Mouse (Mus musculus) hindlimb bud, embryonic 11.5 days (tissue): Measurements from ENCODE around the gene Ctbp2.

Experiments
- DNase-seq: peaks from one replicate; pipeline ENCODE4 v3.0.0-alpha.2; 2012; ENCODE audit warnings: low read depth, low spot score; ENCODE audit errors: extremely low spot score

Ctbp2 gene

DNA sequence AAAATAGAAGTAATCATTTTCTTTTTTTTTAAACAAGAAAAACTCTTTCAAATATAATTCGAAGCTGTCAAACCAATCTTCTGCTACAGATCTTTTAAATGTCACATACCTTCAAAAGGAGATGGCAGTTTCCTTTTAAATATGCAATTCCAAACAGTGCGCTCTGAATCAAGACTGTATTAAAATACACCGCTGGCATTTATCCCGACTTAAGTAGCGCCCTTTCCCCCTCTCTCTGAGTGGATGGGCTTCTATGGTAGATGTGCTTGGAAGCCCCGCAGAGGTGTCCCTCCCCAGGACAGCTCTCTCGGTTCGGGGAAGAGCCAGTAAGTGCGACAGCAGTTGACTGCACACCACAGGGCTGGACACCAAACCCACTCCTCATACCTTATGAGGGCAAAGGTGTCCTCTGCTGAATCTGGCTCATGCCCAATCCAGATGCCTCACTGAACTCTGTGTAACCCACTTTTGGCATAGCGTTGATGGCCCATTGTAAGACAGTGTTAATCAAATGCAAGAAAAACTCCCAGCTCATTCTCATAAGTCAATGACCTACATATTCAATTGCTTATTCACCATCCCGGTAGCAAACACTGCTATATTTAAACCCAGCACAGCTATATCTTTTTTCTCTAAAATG, 34.4 kb downstream of the Ctbp2 start:
- DNase-seq, result no peak

DNA sequence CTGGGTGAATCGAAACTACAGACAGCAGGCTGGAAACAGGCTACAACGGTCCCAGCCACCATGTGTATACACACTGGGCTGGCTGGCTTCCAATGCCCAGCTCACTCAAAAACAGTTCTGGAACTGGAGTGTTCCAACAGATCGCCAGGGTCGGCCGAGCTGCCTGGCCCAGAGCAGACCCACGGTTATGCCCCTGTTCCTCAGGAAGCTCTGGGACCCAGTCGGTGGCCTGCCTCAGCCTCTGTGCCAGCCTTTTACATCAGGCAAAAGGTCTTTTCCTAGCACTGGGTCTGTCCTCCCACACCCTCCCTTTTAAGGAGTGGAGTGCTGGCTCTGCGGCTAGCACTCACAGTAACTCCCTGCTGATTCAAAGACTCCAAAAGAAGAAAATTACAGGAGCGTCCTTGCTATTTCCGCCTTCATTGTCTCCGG, 35.3 kb downstream of the Ctbp2 start:
- DNase-seq, result no peak

DNA sequence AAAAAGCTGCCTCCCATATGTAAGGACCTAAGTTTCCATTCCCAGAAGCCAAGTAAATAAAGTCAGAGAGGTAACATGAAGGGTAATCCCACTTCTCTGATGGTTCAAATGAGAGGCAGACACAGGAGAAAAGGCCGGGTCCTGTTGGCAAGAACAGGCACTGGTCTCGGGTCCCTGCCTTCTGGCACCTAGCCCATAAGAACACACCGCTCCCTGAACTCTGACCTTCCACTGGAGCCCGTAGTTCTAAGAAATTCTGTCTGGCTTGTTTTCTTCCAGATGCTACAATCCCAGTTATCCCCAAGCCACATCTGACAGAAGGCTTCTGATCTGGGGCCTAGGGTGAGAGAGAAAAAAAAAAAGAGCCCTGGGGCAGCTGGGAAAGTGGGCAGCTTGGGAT, 35.7 kb downstream of the Ctbp2 start:
- no peak for DNase-seq

DNA sequence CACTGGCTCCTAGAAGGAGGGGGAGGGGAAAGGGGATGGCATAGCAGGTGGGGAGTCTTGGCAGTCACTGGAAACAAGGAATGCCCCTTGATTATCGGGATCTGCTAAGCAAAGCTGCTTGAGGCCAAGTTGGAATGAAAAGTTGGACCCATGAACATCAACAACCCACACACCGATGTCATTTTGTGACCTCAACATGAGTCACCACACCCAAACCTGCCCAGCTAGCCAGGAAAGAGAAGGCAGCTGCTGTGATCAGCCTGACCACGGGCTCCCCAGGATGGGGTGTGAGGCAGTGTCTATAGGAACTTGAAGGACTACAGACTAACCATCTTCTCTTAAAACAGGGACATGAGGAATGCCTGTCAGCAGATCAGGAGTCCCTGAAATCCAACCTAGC, 38.7 kb downstream of the Ctbp2 start:
- no peak for DNase-seq

DNA sequence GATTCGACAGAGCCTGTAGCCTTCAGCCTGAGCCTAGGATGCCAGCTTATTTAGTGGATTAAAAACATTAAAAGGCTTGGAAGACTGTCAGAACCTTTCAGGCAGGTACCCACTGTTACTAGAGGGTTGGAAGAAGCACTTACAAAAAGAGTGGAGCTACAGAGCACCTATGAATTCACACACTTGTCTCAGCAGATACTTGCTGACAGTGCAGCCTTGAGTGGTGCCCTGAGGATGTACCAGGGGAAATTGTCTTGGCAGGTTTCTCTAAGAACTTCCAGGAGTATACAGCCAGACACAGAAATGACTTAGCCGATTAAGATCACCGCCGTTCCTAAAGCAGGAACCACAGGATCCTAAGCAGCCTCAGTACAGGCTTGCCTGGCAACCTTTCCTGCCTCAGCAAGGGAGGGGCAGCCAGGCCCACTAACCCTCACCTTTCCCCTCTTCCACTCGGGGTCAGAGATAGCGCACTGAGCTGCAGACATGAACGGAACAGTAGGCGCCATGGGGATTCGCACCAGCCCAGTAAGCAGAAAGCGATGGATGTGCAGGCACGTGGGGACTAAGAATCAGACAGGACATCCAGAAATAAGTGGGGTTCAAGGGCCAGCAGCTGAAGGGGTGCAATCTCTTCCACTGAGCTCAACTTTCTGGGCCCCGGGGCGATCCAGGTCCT, 40.1 kb downstream of the Ctbp2 start:
- DNase-seq, result no peak

DNA sequence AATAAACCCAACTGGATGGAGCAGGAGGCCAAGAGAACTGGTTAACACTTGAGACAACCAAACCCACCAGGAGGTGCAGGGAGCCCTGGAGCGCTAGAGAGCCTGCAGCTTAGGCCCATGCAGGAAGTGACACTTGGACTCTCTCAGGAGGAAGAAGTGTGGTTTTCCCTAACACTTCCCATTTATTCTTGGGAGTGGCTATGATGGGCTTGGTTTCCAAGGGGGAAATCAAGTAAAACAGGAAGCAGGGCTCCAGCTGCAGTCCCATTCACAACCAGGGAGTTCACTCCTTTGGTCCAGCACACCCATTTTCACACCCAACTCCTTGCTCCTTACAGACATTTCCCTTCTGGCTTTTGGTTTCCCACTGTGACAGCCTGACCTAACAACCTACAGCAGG, 45.2 kb downstream of the Ctbp2 start:
- no peak for DNase-seq

DNA sequence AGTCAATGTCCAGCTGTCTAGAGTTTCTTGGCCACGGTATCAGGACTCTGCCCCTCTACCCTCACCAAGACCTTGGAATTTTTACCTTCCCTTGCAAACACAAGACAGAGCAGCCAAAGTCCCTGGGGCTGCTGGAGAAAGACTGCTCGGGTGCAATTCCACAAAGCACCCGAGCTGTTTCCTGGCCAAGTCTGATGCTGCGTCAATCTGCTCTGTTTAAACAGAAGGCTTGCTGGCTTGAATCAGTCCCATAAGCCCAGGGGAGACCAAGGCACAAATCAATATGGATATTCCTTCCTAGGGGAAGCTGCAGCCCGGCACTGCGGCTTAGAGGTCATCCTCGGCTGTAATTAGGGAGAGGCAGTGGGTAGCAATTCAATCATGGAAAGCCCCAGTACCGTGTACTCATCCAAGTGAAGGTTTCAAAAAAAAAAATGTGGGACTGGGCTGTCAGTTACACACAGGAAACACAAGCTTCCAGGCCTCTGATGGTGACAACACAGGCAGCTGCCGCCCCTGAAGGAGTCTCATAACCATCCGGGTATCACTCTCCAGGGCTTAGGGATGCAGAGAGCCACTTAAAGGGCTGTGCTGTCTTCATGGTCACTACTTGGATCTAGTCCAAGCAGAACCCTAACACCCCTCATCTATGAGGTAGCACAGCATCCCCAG, 49.6 kb downstream of the Ctbp2 start:
- no peak for DNase-seq

DNA sequence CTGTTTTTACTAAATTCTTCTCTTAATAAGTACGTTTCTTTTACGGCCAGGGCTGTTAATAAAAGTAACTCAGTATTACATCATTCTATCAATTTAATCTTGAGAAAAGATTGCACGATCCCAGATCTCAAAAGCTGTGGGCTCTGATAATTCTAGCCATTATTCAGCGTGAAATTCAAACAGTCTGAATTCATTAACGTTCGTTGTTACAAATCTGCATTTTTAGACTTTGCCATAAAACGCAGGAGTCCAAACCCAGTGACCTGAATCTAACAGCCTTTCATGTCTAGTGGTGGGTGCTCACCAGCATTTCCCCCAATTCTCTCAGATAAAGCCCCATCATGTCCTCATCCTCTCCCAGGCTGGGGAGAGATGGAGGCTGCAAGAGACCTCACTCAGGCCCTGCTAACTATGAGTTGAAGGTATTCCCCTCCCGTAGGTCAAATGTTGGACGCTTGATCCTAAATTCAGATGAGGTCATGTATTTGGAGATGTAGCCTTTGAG, 51.0 kb downstream of the Ctbp2 start:
- no peak for DNase-seq

DNA sequence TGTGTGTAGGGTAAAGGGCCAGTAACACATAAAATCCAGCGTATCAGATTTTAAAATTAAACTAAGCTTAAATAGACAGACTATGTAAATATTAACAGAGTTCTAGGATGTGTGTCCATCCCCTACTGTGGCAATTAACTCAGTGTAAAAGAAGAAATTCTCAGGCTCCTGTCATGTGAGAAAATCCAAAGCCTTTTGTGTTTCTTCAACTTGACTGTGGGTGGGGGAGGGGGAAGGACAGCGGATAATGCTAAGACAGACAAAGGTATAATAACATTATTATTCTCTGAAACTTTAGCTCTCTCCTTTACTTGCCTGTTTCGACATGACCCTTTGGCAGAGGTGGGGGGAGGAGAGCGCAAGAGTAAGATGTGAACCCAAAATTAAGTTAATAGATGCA, 51.6 kb downstream of the Ctbp2 start:
- DNase-seq, result no peak

DNA sequence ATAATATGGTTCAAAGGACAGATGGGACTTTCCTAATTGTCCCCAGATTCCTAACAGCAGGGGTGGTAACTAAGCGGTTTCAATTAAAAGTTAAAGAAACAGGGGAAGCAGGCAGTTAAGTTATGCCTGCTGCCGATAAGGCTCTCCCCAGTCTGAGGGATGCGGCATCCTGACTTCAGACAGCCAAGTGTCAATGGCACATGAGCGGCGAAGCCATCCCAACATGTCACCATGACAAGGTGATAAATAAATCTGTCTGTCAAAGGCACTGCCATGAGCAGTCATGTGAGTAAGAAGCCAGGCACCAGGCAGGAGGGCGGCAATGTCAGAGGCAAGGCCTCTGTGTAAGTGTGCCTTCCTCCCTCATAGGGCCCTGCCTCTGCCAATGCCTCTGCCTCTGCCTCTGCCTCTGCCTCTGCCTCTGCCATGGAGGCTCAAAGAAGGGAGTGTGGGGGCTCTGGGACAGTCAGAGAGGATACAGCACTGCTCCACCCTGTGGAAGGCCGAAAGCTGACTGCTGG, 56.8 kb downstream of the Ctbp2 start:
- no peak for DNase-seq

DNA sequence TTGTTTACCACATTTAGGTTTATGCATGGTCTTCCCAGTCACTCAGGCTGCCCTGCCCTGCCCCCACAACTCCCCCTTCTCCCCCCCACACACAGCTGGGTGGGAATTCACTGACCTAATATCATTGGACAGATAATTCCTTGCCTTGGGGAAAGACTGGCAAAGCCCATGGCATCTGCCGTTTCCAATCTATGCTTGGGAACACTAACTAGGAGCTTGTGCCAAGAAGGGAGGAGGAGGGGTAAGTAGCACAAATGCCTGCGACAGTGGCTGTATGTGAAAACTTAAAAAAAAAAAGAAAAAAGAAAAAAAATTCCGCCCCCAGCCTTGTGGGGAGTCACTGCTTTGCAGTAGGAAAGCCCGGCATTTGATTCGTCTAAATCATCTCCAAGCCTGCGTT, 57.4 kb downstream of the Ctbp2 start:
- no peak for DNase-seq

DNA sequence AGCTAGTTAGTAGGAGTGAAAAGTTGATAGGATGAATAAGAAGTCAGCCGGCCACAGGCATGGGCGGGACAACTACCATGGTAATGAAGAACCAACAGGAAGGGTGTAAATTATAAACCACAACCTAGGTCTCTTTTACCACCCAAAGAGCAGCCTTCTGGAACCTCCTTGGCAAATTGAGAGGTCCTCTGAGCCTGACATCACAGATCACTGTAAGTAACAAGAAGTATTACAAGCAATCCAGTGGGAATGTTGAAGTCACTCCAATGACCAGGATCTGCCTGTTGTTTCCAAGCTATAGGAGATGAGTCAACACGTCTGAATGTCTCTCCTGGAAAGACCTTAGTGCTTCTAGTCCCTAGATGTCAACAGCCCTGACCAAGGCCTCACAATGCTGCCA, 62.1 kb downstream of the Ctbp2 start:
- no peak for DNase-seq

DNA sequence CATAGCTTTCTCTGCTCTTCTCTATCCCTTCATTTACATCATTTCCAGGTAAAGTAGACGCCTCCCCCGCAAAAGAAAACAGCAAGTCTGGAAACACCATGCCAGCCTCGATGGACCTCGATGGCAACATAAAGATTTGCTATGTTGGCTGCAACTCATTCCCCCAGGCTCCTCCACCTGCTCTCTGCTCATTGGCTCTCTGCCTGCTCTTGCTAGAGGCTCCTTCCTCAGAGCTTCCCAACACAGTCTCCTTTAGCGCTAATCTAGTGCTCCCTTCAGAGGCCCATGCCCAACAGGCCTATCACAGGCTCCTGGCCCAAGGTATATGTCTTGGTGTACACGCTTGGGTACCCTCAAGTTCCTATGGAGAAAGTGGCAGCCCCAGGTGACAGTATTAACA, 64.0 kb downstream of the Ctbp2 start:
- no peak for DNase-seq

DNA sequence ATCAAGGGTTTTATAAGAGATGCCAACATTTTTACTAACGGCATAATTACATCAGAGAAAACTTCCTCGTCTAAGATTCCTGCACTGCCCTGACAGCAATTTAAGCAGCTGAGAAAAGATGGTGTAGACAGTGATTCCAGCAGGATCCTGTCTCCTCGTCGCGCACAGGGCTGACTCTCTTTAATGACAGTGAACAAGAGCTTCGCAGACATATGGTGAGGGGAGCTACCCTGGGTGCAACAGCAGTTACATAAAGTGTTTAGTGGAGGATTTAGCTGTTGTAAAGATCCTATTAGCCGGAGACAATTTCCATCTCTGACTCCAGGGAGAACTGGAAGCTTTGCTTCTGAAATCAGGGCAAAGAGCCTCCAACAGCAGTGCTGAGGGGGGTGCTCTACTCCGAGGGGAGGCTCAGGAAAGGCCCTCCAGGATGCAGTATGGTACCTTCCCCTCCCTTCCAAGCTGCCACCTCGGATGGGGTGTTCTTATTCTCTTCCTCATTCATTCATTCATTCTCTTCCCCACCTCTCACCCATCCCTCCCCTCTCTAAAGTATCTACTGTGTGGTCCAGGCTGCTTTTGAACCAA, 64.5 kb downstream of the Ctbp2 start:
- no peak for DNase-seq

DNA sequence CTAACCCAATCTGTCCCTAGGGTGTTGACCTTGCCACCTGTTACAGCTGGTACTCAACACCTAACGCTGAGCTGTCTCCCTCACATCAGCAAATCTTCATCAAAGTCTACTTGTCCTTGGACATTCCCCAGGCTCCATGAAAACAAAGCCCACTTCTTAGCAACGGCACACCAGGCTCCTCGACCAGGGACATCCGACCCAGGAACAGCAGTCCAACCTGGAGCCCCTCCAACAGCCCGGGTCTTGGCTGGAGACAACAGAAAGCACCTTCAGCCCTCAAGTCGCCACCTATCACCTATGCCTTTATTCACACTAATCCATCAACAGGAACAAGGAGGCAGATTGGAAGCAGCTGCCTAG, 65.0 kb downstream of the Ctbp2 start:
- no peak for DNase-seq

DNA sequence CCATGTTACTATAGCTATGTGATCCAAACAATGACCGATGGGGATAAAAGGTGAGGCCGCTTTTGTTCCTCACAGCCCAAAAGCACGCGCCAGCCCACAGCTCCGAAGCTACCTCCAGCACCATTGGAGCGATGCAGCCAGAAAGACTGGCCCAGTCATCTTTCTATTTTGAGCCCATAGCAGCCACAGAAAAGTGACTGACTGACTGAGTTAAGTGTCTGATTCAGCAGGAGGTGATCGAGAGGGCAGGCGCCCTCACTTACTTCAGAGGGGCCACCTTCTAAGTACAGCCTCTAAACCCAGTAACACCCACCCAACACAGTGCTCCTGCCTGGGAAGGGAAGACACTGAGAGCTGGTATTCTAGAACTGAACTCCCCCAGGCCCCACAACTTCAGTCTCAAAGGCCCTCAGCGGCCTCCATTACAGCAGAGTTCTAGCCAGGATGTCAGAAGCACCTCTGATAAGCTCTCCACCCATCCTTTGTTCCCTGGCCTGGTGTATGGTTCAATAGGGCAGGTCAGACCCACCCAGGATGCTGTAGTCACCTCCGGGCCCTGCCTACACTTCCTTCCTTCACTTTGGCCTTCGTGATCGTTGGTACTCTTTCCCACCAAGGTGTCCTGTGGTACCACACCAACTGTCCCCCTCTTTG, 65.5 kb downstream of the Ctbp2 start:
- DNase-seq, result no peak

DNA sequence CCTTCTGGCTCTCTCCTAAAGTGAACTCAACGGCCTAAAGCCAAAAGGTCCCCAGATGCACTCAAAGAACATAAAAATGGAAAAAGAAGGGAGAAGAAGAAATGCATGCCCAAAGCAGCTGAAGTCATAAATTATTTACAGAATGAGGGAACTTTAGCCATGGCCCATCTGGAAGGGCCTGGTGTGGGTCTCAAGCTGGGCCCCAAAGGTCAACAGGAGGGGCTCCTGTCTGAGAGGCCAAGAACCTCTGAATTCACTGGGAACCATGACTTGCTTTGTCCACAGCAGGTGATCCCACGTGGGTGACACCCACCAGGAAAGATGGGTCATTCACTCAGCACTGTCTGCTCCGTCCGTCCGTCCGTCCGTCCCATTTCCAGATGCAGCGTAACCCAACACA, 67.2 kb downstream of the Ctbp2 start:
- DNase-seq, result no peak

DNA sequence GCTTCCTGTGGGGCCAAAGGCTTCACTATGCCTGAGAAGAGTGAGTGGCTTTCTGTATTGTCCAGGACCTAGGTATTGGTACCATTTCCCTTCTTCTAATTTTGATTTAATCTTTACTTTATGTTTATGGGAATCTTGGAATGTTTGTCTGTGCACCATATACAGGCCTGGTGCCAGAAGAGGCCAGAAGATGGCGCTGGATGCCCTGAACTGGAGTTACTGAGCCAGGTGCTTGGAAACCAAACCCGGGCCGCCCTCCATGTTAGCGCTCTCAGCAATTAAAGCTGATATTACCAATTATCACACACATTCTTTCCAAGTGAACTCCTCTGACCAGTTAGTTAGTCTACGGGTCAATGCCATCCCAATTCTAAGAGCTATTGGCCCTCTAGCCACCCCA, 69.7 kb downstream of the Ctbp2 start:
- DNase-seq, result no peak

DNA sequence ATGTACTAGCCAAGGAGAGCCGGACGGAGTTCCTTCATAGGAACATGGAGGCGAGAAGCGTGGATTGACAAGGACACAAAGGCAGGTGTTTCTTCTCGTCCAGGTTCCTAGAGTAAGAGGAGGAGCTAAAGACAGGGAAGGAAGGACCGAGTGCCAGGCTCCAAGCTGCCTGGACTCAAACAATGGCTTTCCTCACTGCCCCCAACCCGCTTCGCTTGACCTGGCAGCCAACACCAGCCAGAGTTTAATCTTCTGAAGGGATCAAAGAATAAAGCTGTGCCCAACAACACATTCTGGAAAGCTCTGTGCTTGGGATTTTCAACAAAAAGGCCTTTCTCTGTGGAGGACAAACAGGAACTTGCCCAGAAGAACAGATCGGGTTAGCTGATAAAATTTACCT, 70.4 kb downstream of the Ctbp2 start:
- DNase-seq, result no peak

DNA sequence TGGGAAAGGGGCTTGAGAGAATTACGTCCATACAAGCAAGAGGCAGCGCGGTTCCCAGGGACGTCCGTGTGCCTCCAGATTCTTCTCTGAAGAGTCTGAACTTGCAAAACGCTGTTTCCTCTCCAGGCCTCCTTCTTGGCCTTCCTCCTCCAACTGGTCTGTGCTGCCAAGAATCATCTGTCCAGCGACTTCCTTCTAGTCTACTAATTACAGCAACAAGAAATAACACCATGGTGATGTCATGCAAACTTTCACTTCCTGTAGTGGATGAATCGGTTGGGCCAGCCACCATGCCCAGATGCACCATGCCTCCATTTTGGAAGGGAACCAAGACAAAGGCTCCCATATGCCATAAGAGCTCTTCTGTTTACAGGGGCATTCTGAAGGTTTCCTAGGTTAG, 71.3 kb downstream of the Ctbp2 start:
- no peak for DNase-seq

DNA sequence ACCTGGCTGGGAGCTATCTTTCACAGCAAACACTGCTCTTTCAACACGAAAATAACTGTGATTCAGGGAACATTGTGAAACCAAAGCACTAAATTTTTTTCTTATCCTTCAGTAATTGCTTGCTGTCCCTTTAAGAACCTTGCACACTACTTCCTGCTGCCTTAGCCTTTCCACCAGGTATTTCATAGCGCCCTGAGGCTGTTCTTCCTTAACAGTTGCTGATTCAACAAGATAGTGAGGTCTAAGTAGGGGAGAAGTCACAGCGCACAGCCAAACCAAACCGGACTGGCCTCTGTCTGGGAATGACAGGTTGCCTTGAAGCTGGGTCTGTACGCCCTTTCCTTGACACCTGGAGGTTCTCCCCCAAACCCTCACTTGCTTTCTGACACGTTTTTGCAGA, 73.5 kb downstream of the Ctbp2 start:
- DNase-seq, result no peak
